Mouse (Mus musculus) limb, embryonic 10.5 days (tissue): ENCODE measurements around the gene Dnmt3b. TPM values are rescaled to one million over a fixed set of nuclear protein-coding genes. Genes with fewer than 3 reads are reported as not detected.

ENCODE experiments used
- DNase-seq: peaks from one replicate; pipeline ENCODE4 v3.0.0-alpha.2; 2017; ENCODE audit warnings: low spot score
- H3K27ac ChIP-seq: fragments of 300-500 bp; sonication (generic); 2 replicates; pipeline ENCODE4 v1.5.1; 2016; ENCODE audit warnings: mild to moderate bottlenecking
- H3K27me3 ChIP-seq: fragments of 300-500 bp; sonication (generic); 2 replicates; pipeline ENCODE4 v1.6.1; 2016; ENCODE audit warnings: low read depth, mild to moderate bottlenecking; ENCODE audit not compliant: poor library complexity, severe bottlenecking
- H3K36me3 ChIP-seq: fragments of 300-500 bp; sonication (generic); 2 replicates; pipeline ENCODE4 v1.6.1; 2016; ENCODE audit warnings: mild to moderate bottlenecking, moderate library complexity
- H3K4me1 ChIP-seq: fragments of 300-500 bp; sonication (generic); 2 replicates; pipeline ENCODE4 v1.6.1; 2016
- H3K4me3 ChIP-seq: fragments of 300-500 bp; sonication (generic); 2 replicates; pipeline ENCODE4 v1.5.1; 2016; ENCODE audit warnings: mild to moderate bottlenecking, moderate library complexity
- H3K9me3 ChIP-seq: fragments of 300-500 bp; sonication (generic); replicated peaks from 2 replicates; pipeline ENCODE4 v1.6.1; 2016; ENCODE audit warnings: mild to moderate bottlenecking
- WGBS: fragments of 180-500 bp; shearing (Covaris S2); methylation state at CpG from one replicate; pipeline ENCODE4 v1.1.7; 2016; 5-methylcytosine and 5-hydroxymethylcytosine counted together
- polyA plus RNA-seq: library from polyadenylated mRNA; unstranded; fragments of >200 nt; fragmentation: Nextera tagmentation; extraction: Ambion mirVana; gene quantifications from 2 replicates; pipeline ENCODE4 v1.2.1, GENCODE M21; 2016

Dnmt3b gene
- polyA plus RNA-seq, 1 experiment from 2014 or later: 26.2 TPM

DNA sequence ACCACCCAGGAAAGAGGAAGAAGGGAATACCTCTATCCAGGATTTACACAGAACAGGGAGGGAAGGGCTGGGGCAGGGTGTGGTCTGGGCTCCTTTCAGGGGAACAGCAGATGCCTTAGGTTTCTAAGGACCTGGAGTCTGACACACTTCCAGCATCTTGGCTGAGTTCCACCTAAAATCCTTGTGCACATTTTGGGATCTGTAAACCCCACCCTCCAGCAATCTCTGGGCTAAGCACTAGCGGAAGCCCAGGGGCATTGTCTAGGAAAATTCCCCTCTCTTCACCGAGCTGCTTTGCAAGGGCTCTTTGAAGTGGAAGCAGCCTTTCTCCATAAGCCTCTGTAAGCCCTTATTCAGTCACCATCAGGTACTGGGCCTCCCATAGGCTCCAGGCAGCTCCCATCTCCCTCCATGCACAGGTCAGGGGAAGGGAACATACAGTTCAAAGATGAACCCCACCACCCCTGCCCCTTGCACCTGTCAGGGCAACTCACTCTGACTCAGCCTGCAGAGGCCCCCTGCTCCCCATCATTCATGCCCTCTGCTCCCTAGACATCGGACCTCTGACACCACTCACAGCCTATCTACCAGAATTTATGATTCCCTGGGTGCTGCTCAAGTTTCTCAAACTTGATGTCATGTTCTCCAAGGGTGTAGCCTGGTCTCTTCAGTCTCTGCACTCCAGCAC is 36.5 kb upstream of the Dnmt3b start:
- H3K9me3 ChIP-seq: no peaks in the 10 kb centered on the region
- H3K36me3 ChIP-seq: peaks cover 4% of the 10 kb centered on the region
- no peak overlapping the region for H3K27ac ChIP-seq
- 43% methylated on average over 3 of the region's 3 CpGs for WGBS
- peaks cover 21% of the 10 kb centered on the region for H3K4me1 ChIP-seq
- H3K27me3 ChIP-seq: no peaks in the 10 kb centered on the region
- DNase-seq: no peak
- no peak overlapping the region for H3K4me3 ChIP-seq

GRCm38 (mm10) chr2:153616893-153617292 is 32.4 kb upstream of the Dnmt3b start:
- no peak overlapping the region for H3K27ac ChIP-seq
- H3K4me3 ChIP-seq: no peak overlapping the region
- H3K36me3 ChIP-seq: peaks cover 46% of the 10 kb centered on the region
- no peaks in the 10 kb centered on the region for H3K4me1 ChIP-seq
- no peak for DNase-seq
- H3K9me3 ChIP-seq: no peaks in the 10 kb centered on the region
- 93% methylated on average over 3 of the region's 3 CpGs for WGBS
- H3K27me3 ChIP-seq: no peaks in the 10 kb centered on the region

DNA sequence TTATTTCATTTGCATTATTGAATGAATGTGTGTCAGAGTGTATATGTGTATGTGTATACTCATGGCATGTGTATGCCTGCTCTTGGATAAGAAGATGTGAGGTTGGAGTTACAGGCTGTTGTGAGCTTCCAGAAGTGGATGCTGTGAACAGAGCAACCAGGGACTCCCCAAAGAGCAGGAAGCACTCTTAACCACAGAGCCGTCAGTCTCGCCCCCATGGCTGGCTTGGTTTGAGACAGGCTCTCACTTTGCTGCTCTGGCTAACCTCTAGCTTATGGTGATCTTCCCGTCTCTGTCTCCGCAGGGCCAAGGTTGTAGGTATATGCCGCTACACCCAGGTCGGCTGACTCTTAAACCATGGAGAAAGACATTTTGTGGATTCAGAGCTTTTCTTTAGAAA is 30.8 kb upstream of the Dnmt3b start:
- no peaks in the 10 kb centered on the region for H3K9me3 ChIP-seq
- H3K4me3 ChIP-seq: no peak overlapping the region
- DNase-seq: no peak
- H3K27ac ChIP-seq: no peak overlapping the region
- no peaks in the 10 kb centered on the region for H3K4me1 ChIP-seq
- H3K27me3 ChIP-seq: no peaks in the 10 kb centered on the region
- 90% methylated on average over 6 of the region's 6 CpGs for WGBS
- H3K36me3 ChIP-seq: peaks cover 61% of the 10 kb centered on the region

GRCm38 (mm10) chr2:153618889-153619288 is 30.4 kb upstream of the Dnmt3b start:
- Histone ChIP-seq H3K36me3 (peaks cover 66% of the 10 kb centered on the region), H3K27me3 (no peaks in the 10 kb centered on the region), H3K27ac (no peak overlapping the region), H3K9me3 (no peaks in the 10 kb centered on the region), H3K4me3 (no peak overlapping the region), H3K4me1 (no peaks in the 10 kb centered on the region)
- no peak for DNase-seq
- WGBS: 81% methylated on average over 10 of the region's 10 CpGs

- Histone ChIP-seq H3K27me3 (no peaks in the 10 kb centered on the region), H3K36me3 (peaks cover 99% of the 10 kb centered on the region), H3K4me3 (no peak overlapping the region), H3K27ac (no peak overlapping the region), H3K4me1 (no peaks in the 10 kb centered on the region), H3K9me3 (no peaks in the 10 kb centered on the region)
- DNase-seq: no peak
- WGBS: 66% methylated on average over 10 of the region's 10 CpGs
These were observed 26.8 kb upstream of the Dnmt3b start for GRCm38 (mm10) chr2:153622449-153622848.

- Histone ChIP-seq H3K27ac (no peak overlapping the region), H3K9me3 (no peaks in the 10 kb centered on the region), H3K4me1 (peaks cover 17% of the 10 kb centered on the region), H3K4me3 (no peak overlapping the region), H3K27me3 (no peaks in the 10 kb centered on the region), H3K36me3 (peaks cover 35% of the 10 kb centered on the region)
- WGBS: 88% methylated on average over 3 of the region's 3 CpGs
- no peak for DNase-seq
These were observed 18.3 kb upstream of the Dnmt3b start for GRCm38 (mm10) chr2:153630950-153631349.

- Histone ChIP-seq H3K9me3 (no peaks in the 10 kb centered on the region), H3K27me3 (no peaks in the 10 kb centered on the region), H3K4me1 (peaks cover 17% of the 10 kb centered on the region), H3K4me3 (peak within 1 kb of the TSS; percentile 73), H3K36me3 (peaks cover 23% of the 10 kb centered on the region), H3K27ac (peak within 1 kb of the TSS; percentile 93)
- peak; percentile 91 for DNase-seq
- 4% methylated on average over 53 of the region's 53 CpGs for WGBS
These were observed 17.0 kb upstream of the Dnmt3b start, which contains the start of gene Commd7 for GRCm38 (mm10) chr2:153631976-153632870. Gene Commd7 (minus strand): TSS chr2:153632781.

GRCm38 (mm10) chr2:153632871-153633226 is 16.4 kb upstream of the Dnmt3b start:
- DNase-seq: no peak
- Histone ChIP-seq H3K36me3 (peaks cover 17% of the 10 kb centered on the region), H3K27me3 (no peaks in the 10 kb centered on the region), H3K4me1 (peaks cover 17% of the 10 kb centered on the region), H3K4me3 (peak overlapping the region; percentile 73), H3K27ac (peak overlapping the region; percentile 93), H3K9me3 (no peaks in the 10 kb centered on the region)
- WGBS: 29% methylated on average over 2 of the region's 2 CpGs

DNA sequence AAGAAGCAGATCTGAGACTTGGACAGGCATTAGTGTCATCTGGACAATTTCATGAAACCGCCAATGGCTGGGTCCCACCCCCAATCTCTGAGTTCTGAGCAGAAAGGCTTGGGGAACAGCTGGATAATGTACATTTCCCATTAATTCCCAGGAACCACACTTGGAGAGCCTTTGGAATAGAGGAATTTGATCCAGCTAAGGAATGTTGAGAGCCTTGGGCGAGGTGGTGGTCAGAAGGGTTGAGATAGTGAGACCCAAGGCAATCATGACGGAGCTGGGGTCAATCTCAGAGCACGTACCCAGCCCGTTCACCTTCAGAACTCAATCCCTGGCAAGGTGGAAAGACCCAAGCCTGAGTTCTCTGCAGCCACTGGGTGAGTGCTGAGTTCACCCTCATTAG is 16.0 kb upstream of the Dnmt3b start:
- peaks cover 17% of the 10 kb centered on the region for H3K4me1 ChIP-seq
- H3K4me3 ChIP-seq: peak overlapping the region; percentile 73; the same call in 1 of the 2 replicates
- H3K9me3 ChIP-seq: no peaks in the 10 kb centered on the region
- WGBS: 76% methylated on average over 5 of the region's 5 CpGs
- H3K27ac ChIP-seq: no peak overlapping the region
- no peaks in the 10 kb centered on the region for H3K27me3 ChIP-seq
- peaks cover 13% of the 10 kb centered on the region for H3K36me3 ChIP-seq
- no peak for DNase-seq

- 32% methylated on average over 15 of the region's 15 CpGs for WGBS
- DNase-seq: no peak
- no peaks in the 10 kb centered on the region for H3K36me3 ChIP-seq
These were observed 10.1 kb upstream of the Dnmt3b start for GRCm38 (mm10) chr2:153638977-153639680.

DNA sequence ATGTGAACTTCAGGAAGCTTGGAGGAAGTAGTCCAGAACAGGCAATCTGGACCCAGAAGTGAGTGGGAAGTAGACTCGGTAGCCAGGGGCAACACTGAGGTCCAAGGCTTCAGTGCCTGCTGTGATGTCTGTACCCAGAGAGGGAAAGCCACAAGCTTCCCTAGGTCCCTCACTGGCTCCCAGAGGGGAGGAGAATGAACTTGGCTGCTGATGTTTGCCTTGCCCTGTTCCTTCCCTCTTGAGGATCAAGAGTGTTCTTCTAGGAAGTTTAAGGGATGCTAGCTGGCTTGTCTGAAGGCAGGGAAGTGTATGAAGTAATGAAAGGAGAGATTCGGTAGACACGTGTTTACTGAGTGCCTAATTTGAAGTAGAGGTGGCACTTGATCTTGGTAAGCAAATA is 6.8 kb upstream of the Dnmt3b start:
- H3K27ac ChIP-seq: no peak overlapping the region
- H3K36me3 ChIP-seq: no peaks in the 10 kb centered on the region
- H3K4me1 ChIP-seq: peaks cover 7% of the 10 kb centered on the region
- DNase-seq: no peak
- H3K27me3 ChIP-seq: 0 out of 2 replicates have a peak, but pooled peaks cover 10% of the 10 kb centered on the region
- H3K9me3 ChIP-seq: no peaks in the 10 kb centered on the region
- no peak overlapping the region for H3K4me3 ChIP-seq
- 19% methylated on average over 3 of the region's 3 CpGs for whole genome bisulfite sequencing

More at GRCm38 (mm10) chr2:153638977-153639680, 10.1 kb upstream of the Dnmt3b start:
- Histone ChIP-seq H3K4me1 (peaks cover 7% of the 10 kb centered on the region), H3K4me3 (no peak overlapping the region), H3K27me3 (0 out of 2 replicates have a peak, but pooled peaks cover 10% of the 10 kb centered on the region), H3K27ac (peak overlapping the region; percentile 61), H3K9me3 (no peaks in the 10 kb centered on the region)

- Histone ChIP-seq H3K27ac (no peak overlapping the region), H3K9me3 (no peaks in the 10 kb centered on the region), H3K4me1 (peaks cover 7% of the 10 kb centered on the region), H3K4me3 (no peak overlapping the region), H3K27me3 (0 out of 2 replicates have a peak, but pooled peaks cover 10% of the 10 kb centered on the region), H3K36me3 (no peaks in the 10 kb centered on the region)
- no peak for DNase-seq
- 38% methylated on average over 6 of the region's 6 CpGs for WGBS
These were observed 6.3 kb upstream of the Dnmt3b start for GRCm38 (mm10) chr2:153642999-153643398.
